Mouse (Mus musculus) cerebellum, postnatal 36 days (tissue): ENCODE measurements at regions not wholly inside any gene's neighbourhood (a gene's known extent, or its start where the extent isn't known, plus 50 kb on each side); places are given as distances from the start of the nearest gene placed in this dataset.
"Not testable (repeated sequence)": the region's sequence is repeated elsewhere in the genome, so short reads cannot be mapped to it uniquely, and the experiment has no call there.

ENCODE experiments used
- DNase-seq, 2 experiments: peaks; one replicate each; pipeline ENCODE4 v3.0.0; 2021 to 2022; ENCODE audit warnings: mixed read lengths in 2 of 2

GRCm38 (mm10) chr14:108828668-108829067 is 85.3 kb downstream of the Slitrk1 start:
- no peak for DNase-seq

- DNase-seq = no peak
Measured at GRCm38 (mm10) chr14:108821539-108821938, 92.4 kb downstream of the Slitrk1 start.

GRCm38 (mm10) chr14:108819370-108819769 is 94.6 kb downstream of the Slitrk1 start:
- no peak for DNase-seq

GRCm38 (mm10) chr14:108805394-108805982 is 108.5 kb downstream of the Slitrk1 start:
- no peak for DNase-seq

- DNase-seq = no peak
Measured at GRCm38 (mm10) chr14:108798884-108799283, 115.1 kb downstream of the Slitrk1 start.

GRCm38 (mm10) chr14:108792445-108792844 is 121.5 kb downstream of the Slitrk1 start:
- no peak for DNase-seq

- peak in 1 of 2 experiments; percentile 20 for DNase-seq
Measured at GRCm38 (mm10) chr14:108791296-108791695, 122.7 kb downstream of the Slitrk1 start.

GRCm38 (mm10) chr14:108748730-108749129 is 165.2 kb downstream of the Slitrk1 start:
- no peak for DNase-seq

GRCm38 (mm10) chr14:108711811-108712210 is 202.1 kb downstream of the Slitrk1 start:
- DNase-seq = no peak

- DNase-seq = no peak
Measured at GRCm38 (mm10) chr14:108709101-108709631, 204.8 kb downstream of the Slitrk1 start.

- DNase-seq = not testable (repeated sequence)
Measured at GRCm38 (mm10) chr14:108704662-108705061, 209.3 kb downstream of the Slitrk1 start.

- no peak for DNase-seq
Measured at GRCm38 (mm10) chr14:108664864-108665263, 249.1 kb downstream of the Slitrk1 start.

- DNase-seq = no peak
Measured at GRCm38 (mm10) chr14:108638291-108638690, 275.7 kb downstream of the Slitrk1 start.

GRCm38 (mm10) chr14:108635266-108635665 is 278.7 kb downstream of the Slitrk1 start:
- no peak for DNase-seq

GRCm38 (mm10) chr14:108610028-108610427 is 303.9 kb downstream of the Slitrk1 start:
- DNase-seq = no peak
